Mouse (Mus musculus): ENCODE results near the gene Plscr3.

- no peak for TF ChIP-seq CTCF (IDR thresholded peaks at IDR 0.05; ENCODE audit: low read depth, low read length)
- no peak for TF ChIP-seq TAL1 (conservative IDR thresholded peaks at IDR 0.05; ENCODE audit: low read depth, low read length)
- TF ChIP-seq GATA1 (IDR thresholded peaks at IDR 0.05; ENCODE audit: borderline replicate concordance, low read length) = no peak
- no peak for TF ChIP-seq POLR2AphosphoS5 (IDR thresholded peaks at IDR 0.05; ENCODE audit: insufficient replicate concordance, low read depth, low read length)
- TF ChIP-seq GATA2 (IDR thresholded peaks at IDR 0.05; ENCODE audit: borderline replicate concordance, low read depth, low read length) = no peak
These were observed 17.3 kb upstream of the Plscr3 start for GRCm38 (mm10) chr11:69828832-69829231.
